In the genomic region with DNA sequence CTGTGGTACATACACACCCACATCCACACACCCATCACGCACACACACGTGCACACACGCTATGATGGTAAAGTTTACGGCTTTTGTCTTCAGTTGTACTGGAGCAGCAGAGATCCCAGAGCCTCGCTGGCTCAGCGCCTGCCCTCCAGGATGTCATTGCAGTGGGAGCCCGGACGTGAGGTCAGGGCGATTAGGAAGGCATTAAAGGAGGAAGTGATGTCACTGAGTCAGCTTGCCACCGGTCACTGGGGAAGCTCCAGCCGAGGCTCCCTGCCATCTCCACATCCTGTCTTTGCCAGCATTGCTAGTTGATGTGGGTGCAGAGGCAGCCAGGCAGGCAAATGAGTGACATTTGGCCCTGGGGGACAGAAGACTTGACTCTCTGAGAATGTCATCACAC, we compare ENCODE assay signal across 8 mouse cellular contexts.
DNase-seq lines count a peak whose midpoint lies in the region.

No protein-coding gene starts in this region.

- 0 out of 2 replicates have a peak overlapping the region, but pooled peaks have one; percentile 62 for H3K27ac ChIP-seq in heart, embryonic 10.5 days

- H3K36me3 ChIP-seq in heart, embryonic 10.5 days = 0 out of 2 replicates have a peak, but pooled peaks cover 2% of the 10 kb centered on the region

- DNase-seq in thymus, adult 18-20 months = peak; percentile 37 to 45
- no peak for DNase-seq in thymus, postnatal 0 days (ENCODE audit: low spot score)
- no peak for DNase-seq in heart, embryonic 10.5 days (ENCODE audit: low spot score)
- DNase-seq in kidney, postnatal 25 days = peak; percentile 72 to 85
- peak; percentile 31 to 61 for DNase-seq in monocyte, adult 2 months (ENCODE audit: low read depth in 1 of 2, low spot score in 2 of 2)
- DNase-seq in ovary, postnatal 14 days (ENCODE audit: low spot score) = no peak
- no peak for DNase-seq in urinary bladder, adult 2 months (ENCODE audit: low spot score)
- DNase-seq in urinary bladder, postnatal 25 days (ENCODE audit: low spot score) = no peak

- no peak overlapping the region for H3K4me3 ChIP-seq in heart, embryonic 10.5 days

- no peaks in the 10 kb centered on the region for H3K27me3 ChIP-seq in heart, embryonic 10.5 days (ENCODE audit: insufficient read depth, poor library complexity, severe bottlenecking)

- 68% methylated on average over 11 of the region's 11 CpGs for WGBS in heart, embryonic 10.5 days

- H3K4me1 ChIP-seq in heart, embryonic 10.5 days = peaks cover 9% of the 10 kb centered on the region

- H3K9me3 ChIP-seq in heart, embryonic 10.5 days = no peaks in the 10 kb centered on the region

Comparison
In these comparisons a context has a peak if more than half of its experiments do, and no peak if none do; other contexts are left out.
1. DNase-seq: peak in thymus, adult 18-20 months (2 of 2), kidney, postnatal 25 days (2 of 2) and monocyte, adult 2 months (2 of 2); none in thymus, postnatal 0 days (single experiment), heart, embryonic 10.5 days (single experiment), ovary, postnatal 14 days (single experiment), urinary bladder, adult 2 months (single experiment) and urinary bladder, postnatal 25 days (single experiment).